Mouse (Mus musculus): ENCODE results near the gene Fkbp14.

GRCm38 (mm10) chr6:54597208-54597607 is at the start of gene Fkbp14:
- TF ChIP-seq GATA1 (IDR thresholded peaks at IDR 0.05; ENCODE audit: borderline replicate concordance, low read length) (no peak), FLI1 (IDR thresholded peaks at IDR 0.05; ENCODE audit: low read length) (no peak)

Measured in megakaryocyte, embryonic 14.5 days (primary cell).